Mouse (Mus musculus) brain, embryonic 14.5 days (tissue): ENCODE measurements around the gene Spock1.

Experiments
- CTCF ChIP-seq: fragments of 200-500 bp; IDR thresholded peaks from 2 replicates; pipeline ENCODE4 v1.5.1; 2012; ENCODE audit warnings: inconsistent platforms, mild to moderate bottlenecking, moderate library complexity, borderline replicate concordance; ENCODE audit not compliant: insufficient read depth, insufficient read length; ENCODE audit errors: extremely low read depth
- POLR2A ChIP-seq: fragments of 200-500 bp; IDR thresholded peaks from 2 replicates; pipeline ENCODE4 v1.6.1; 2012; ENCODE audit warnings: mild to moderate bottlenecking, inconsistent platforms, borderline replicate concordance; ENCODE audit not compliant: poor library complexity, insufficient read depth, insufficient read length, severe bottlenecking; ENCODE audit errors: extremely low read depth

GRCm38 (mm10) chr13:57637080-57637572 is 271.0 kb downstream of the Spock1 start:
- TF ChIP-seq CTCF, result no peak
- TF ChIP-seq POLR2A, result no peak
